Mouse (Mus musculus) testis, adult 2 months (tissue): ENCODE measurements at regions not wholly inside any gene's neighbourhood (a gene's known extent, or its start where the extent isn't known, plus 50 kb on each side); places are given as distances from the start of the nearest gene placed in this dataset.

Experiments
- CTCF ChIP-seq: fragments of 200-500 bp; IDR thresholded peaks from 2 replicates; pipeline ENCODE4 v1.5.1; 2012; ENCODE audit warnings: low read depth, mild to moderate bottlenecking, inconsistent platforms, low read length, moderate library complexity; ENCODE audit not compliant: control insufficient read depth, insufficient read depth, insufficient replicate concordance
- POLR2A ChIP-seq: fragments of 200-500 bp; IDR thresholded peaks from 2 replicates; pipeline ENCODE4 v1.6.1; 2012; ENCODE audit warnings: low read depth, mild to moderate bottlenecking, inconsistent platforms, low read length, moderate library complexity; ENCODE audit not compliant: control insufficient read depth

DNA sequence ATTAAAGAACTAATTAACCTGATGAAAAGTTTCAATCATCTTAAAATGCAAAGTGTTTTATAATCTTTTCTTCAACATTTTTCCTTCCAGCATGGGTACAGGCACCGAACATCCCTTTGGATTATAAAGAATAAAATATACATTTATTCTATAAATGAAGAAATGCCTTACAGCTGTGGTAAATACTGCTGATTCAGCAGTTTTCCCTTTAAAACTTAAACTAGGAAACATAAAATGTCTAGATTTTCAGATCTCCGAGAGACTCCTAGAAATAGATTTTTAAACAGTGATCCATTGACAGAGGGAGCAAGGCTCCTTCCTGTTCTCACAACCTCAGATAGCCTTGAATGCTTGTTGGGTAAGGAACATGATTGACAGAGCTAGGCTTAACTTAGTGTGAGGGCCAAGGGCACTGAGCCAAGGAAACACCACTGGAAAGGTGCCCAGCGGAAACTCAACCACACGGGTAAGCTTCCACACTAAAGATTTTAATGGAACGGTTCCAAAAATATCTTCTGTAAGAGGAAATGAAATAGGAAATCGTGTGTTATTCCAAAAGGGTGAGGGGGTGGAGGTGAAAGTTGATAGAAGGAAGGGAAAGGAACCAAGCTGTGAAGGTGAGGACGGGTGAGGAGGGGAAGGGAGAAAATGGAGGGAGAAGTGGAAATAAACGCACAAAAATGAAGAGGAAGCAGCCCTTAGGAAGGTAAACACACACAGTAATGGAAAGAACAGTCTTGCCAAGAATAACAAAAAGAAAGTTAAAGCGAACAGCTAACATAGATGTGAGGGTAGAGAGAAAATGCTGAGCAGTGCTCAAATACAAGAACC is 283.6 kb upstream of the Nr2f1 start:
- TF ChIP-seq POLR2A (no peak), CTCF (no peak)
